Mouse (Mus musculus) urinary bladder, postnatal 36 days (tissue): Measurements from ENCODE around the gene Gpc6.
"Not testable (repeated sequence)": the region's sequence is repeated elsewhere in the genome, so short reads cannot be mapped to it uniquely, and the experiment has no call there.

Experiments
- DNase-seq, 2 experiments: peaks; one replicate each; pipeline ENCODE4 v3.0.0; 2022; ENCODE audit warnings: low spot score in 2 of 2, mixed read lengths in 1 of 2

Gene Gpc6

DNA sequence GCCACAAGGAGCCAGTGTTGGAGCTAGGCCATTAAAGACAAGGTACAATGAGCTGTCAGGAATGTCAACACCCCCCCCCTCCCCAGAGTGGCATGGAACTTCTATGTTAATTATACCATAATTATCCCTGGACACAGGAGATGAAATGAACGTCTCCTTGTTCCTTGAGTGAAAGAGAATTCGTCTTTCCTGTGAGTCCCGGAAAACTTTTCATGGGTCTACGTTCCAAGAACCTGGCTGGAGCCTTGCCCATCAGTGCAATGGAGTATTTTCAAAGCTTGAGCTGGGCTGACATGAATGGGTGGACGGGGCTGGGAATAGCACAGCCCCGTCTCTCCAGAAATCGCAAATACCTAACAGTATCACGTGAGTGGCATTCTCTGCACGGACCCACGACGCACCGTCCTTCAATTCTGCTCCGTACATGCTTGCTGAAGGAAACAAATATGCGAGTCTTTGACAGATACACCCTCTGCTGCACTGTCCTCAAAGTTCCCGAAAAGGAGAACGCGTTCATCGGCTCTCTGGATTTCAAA, 444.3 kb downstream of the Gpc6 start:
- no peak for DNase-seq

- DNase-seq = no peak
These were observed 451.8 kb downstream of the Gpc6 start for GRCm38 (mm10) chr14:117376822-117377376.

DNA sequence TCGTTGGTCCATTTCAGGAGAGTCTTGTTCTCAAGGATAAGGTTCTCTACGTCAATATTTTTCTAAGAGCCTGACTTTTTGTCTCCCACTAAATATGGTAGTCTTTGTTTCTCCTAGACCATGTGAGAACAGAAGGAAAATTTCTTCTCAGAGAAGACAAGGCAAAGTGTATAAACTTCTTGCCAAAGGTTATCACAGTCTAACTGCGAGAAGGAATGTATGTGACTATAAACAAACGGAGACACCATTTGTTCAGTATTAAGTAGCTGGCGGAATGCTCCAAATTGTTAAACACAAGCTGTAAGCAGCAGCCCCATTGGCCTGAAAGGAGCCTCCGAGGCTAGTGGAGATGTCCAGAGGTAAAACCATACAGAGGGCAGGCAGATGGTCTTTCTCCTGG, 454.9 kb downstream of the Gpc6 start:
- DNase-seq = no peak

DNA sequence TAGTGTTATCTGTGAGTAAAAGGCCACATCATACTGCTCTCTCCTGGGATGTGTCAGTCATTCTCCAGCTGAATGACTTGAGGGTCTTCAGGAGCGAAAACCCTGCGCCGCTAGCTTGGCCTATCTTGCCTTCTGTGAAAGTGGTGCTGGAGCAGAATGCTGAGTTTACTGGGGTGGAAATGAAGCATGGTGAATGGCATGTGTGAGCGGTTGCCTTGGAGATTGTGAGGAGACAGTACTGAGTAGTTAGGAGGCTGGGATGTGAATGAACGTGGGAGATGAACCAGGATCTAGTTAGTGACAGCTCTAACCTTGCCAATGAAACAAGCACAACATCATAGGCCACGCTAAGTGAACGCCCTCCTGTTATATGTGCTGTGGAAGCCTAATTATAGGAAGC, 458.1 kb downstream of the Gpc6 start:
- no peak for DNase-seq

DNA sequence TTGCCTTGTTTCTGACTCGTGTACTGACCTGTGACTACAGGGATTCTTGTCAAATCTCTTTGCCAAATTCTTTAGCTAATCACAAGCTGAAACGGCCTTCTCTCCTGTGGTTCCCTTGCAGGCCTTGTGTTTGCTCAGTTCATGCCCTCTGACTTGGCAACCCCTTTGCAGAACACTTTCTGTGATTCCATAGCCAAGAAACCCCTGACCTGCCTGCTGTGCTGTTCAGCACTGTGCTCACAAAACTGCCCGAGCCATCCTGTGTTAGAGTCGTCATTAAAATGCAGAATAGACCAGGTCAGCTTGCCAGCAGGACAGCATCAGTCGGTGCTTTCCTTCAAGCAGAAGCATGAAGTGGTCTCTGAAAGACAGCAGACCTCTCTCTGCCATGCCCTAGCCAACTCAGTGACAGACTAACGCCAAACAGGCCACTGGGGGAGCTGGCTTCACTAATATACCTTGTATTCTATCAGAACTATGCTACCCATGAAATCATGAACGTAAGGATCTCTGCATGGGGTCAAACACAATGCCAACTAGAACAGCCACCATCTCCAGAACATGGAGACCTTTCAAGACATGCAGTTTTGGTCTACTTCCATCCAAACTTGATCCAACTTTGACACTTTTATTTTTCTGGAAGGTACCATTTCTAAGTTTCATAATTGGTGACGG, 459.1 kb downstream of the Gpc6 start:
- peak; percentile 1 to 9 for DNase-seq

- no peak for DNase-seq
These were observed 460.7 kb downstream of the Gpc6 start for GRCm38 (mm10) chr14:117385731-117386270.

- DNase-seq = no peak
These were observed 465.7 kb downstream of the Gpc6 start for GRCm38 (mm10) chr14:117390794-117391320.

- no peak for DNase-seq
These were observed 466.3 kb downstream of the Gpc6 start for GRCm38 (mm10) chr14:117391412-117391811.

GRCm38 (mm10) chr14:117397165-117397564, 472.1 kb downstream of the Gpc6 start:
- no peak for DNase-seq

DNA sequence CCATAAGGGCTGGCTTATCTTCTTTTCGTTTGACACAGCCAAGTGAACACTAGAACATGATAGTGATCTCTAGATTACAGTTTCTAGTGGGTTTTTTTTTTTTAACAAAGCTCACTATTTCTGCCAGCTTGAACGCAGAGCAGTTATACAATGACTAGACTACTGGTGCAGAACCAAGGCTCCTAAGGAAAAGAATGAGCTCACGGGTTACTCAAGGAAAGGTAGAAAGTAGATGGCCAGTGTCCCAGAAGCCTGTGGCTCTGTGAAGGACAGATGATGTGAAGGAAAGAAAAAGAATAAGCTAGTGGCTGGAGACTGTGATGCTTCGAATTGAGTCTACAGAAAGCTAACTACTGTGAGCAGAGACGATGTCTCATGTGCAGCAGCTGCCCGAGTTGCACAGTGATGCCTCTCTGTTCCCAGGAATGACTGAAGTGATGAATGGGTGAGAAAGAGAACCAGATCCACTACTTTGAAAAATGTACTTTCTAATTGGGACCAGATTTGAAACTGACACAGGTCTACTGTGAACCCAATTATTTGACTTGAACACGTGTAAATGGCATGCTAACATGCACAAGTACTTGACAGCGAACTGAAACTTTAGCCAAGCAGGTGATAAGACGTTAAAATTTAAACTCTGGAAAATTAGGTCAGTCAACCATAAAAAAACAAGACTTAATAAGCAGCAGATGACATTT, 482.9 kb downstream of the Gpc6 start:
- no peak for DNase-seq

DNA sequence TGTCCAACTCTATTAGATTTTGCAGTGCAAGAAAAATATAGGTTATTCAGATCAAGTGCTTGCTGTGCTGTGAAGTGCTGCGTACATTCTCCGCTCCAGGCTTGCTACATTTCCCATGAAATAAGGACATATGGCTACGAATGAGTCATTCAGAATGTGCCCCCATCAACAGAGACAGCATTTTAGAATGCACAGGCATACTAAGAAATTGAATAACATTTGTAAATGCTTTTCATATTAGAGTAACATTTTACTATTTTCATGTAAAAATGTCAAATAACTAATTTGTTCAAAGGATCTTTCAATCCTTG, 483.4 kb downstream of the Gpc6 start:
- no peak for DNase-seq

DNA sequence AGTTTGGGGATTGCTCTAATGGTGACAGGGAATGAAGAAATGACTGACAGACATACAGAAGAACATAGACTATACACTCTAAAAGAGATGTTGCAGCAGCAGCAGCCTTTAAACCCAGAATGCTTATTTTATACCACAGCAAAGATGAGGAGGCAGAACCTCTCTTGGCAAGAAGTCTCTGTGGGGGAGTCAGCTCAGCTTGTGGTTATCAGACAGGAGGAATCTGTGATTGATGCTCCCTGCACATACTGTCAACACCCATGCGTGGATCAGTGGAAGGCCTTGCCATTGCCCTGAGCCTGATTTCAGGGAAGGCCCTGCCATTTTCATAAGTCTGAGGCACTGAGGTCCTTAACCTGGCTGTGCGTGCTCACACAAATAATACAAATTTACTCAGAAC, 484.7 kb downstream of the Gpc6 start:
- no peak for DNase-seq

GRCm38 (mm10) chr14:117410511-117410910, 485.4 kb downstream of the Gpc6 start:
- no peak for DNase-seq

DNA sequence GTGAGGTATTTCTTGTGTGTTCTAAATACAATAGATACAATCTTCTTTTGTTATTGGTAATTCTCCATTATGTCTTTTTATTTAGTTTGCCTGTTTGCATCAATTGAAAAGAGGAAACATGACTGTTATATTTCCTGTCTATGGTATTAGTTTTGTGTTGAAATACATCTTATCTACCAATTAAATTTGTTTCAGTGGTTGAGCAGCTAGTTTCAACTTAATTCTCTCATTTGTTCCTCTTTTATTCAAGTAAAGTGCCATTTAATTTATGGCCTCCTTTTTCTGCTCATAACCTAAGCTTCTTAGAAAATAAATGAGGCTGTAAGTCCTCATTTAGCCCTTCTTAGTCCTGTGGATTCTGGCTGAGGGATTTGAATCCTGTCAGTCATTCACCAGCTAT, 489.9 kb downstream of the Gpc6 start:
- no peak for DNase-seq

- no peak for DNase-seq
These were observed 494.6 kb downstream of the Gpc6 start for GRCm38 (mm10) chr14:117419561-117420218.

DNA sequence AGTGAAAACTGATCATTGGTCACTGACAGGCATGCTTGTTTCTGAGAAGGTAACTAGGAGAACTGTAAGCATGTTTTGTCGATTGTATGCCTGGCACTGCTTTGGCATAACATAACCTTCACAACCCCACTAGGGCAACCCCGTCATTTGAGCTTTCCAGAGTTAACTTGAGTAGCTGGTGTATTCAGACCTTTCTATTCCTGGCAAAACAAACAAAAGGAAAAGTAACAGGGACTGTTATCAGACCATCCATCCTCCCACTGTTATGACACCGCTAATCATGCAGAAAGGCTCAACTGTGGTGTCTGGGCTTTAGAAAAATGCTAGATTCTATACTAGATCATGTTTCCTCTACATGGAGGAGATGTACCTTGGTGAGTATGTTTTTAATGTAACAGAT, 496.1 kb downstream of the Gpc6 start:
- DNase-seq = no peak

GRCm38 (mm10) chr14:117426116-117426515, 501.0 kb downstream of the Gpc6 start:
- DNase-seq = no peak

DNA sequence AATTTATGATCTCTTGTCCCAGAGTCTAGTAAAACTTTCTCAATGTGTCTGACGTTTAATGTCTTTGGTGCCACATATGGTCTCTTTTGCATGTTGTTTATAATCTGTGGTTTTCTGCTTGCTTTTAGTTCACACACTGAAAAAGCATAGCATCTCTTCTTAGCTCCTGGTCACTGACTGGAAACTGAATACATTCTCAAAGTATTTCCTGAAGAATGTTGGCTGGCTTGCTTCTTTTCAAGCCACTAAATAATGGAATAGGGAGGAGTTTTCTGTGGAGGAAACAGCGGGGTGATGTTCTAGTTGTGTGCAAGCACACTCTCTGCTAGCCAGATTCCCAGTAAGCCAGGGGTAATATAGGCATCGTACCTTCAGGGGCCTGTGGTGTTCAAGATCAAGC, 502.7 kb downstream of the Gpc6 start:
- no peak for DNase-seq

GRCm38 (mm10) chr14:117435739-117436138, 510.6 kb downstream of the Gpc6 start:
- DNase-seq = no peak

DNA sequence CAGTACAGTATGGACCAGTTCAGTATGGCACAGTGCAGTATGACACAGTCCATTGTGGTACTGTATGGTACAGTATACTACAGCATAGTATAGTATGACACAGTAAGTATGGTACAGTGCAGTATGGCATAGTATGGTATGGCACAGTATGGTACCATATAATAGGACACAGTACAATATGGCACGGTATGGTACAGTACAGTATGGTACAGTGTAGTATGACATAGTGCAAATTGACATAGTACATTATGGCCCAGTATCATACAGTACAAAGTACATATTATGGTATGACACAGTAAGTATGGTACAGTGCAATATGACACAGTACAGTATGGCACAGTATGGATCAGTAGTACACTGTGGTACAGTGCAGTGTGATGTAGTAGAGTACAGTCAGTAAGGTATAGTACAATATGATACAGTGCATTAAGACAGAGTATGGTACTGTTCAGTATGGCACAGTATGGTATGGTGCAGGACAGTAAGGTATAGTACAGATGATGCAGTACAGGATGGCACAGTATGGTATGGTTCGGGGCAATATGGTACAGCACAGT, 521.6 kb downstream of the Gpc6 start:
- DNase-seq = not testable (repeated sequence)

- no peak for DNase-seq
These were observed 526.4 kb downstream of the Gpc6 start for GRCm38 (mm10) chr14:117451391-117451991.
